Mouse (Mus musculus): ENCODE measurements around the gene Arhgap23. TPM values are rescaled to one million over a fixed set of nuclear protein-coding genes. Genes with fewer than 3 reads are reported as not detected.

Gene Arhgap23
- polyA plus RNA-seq, 1 experiment from 2014 or later, result 2.8 TPM

DNA sequence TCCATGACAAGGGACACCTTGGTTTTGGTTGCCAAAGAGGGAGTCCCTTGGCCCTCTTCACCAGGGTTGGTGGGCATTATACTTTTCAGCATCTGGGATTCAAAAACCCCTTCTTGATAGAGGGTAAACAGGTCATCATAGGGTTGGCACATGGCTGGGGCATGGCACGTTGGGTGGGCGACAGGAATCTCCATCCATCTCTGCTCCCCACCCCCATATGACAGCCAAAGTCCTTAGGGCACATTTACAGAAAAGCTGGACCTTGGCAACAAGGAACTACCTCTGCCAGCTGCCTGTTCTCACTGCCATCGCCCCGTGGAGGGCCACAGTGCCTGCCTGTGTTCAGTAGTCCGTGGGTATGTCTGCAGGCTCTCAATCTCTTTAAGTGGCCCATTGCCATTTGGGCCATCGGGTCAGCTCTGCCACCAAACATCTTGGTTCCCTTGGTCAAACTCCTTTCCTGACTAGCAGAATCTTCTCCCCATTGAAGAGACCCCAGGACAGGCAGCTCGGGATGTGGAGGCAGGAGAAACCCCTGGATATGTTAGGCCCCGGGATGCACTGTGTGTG is 11.6 kb upstream of the Arhgap23 start:
- Histone ChIP-seq H3K36me3 (ENCODE audit: control insufficient read depth, insufficient read depth, low read length) (no peaks in the 10 kb centered on the region), H3K9ac (ENCODE audit: low read length) (peak overlapping the region; percentile 63; the same call in 1 of the 2 replicates), H3K9me3 (ENCODE audit: control insufficient read depth, low read length) (no peaks in the 10 kb centered on the region), H3K27ac (ENCODE audit: low read depth, low read length) (no peak overlapping the region; the same call in 1 of the 2 replicates), H3K27me3 (ENCODE audit: control insufficient read depth, insufficient read depth, low read length) (peaks cover 6% of the 10 kb centered on the region; the same call in 1 of the 2 replicates), H3K4me3 (ENCODE audit: low read depth, low read length) (peak overlapping the region; percentile 55; the same call in 1 of the 2 replicates), H3K4me1 (ENCODE audit: control insufficient read depth, insufficient read depth, low read length) (peaks cover 18% of the 10 kb centered on the region), H3K4me2 (peak overlapping the region; percentile 95)
- DNase-seq (ENCODE audit: low spot score, missing footprints) (peak; percentile 89), ATAC-seq (ENCODE audit: low FRiP score) (no peak)
- WGBS, result 46% methylated on average over 8 of the region's 8 CpGs

DNA sequence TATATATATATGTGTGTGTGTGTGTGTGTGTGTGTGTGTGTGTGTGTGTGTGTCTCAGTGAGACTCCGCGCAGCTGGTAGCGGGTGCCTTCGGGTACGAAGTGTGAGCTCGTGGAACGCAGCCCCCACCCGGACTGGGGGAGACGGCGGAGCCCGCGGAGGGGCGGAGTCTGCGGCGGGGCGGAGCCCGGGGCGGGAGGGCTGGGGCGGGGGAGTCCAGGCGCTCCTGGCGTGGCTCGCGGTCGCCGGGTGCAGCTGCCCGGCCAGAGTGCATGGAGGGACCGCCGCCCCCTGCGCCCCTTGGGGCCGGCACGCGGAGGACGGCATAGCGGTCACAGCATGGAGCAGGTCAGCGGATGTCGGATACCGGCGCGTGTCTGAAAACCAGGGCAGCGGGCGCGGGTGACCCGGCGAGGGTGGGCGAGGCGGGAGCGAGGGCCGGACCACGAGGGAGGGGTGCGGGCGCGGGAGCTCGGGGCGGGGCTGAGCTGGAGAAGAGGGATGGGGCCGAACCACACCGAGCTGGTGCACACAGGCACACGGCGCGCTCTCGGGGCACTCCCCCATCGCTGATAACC is 11.1 kb upstream of the Arhgap23 start:
- peak overlapping the region; percentile 55 for H3K4me3 ChIP-seq (ENCODE audit: low read depth, low read length)
- ATAC-seq (ENCODE audit: low FRiP score) (peak; percentile 61), DNase-seq (ENCODE audit: low spot score, missing footprints) (no peak)
- H3K27me3 ChIP-seq (ENCODE audit: control insufficient read depth, insufficient read depth, low read length), result peaks cover 6% of the 10 kb centered on the region; the same call in 1 of the 2 replicates
- no peak overlapping the region for H3K27ac ChIP-seq (ENCODE audit: low read depth, low read length)
- H3K4me1 ChIP-seq (ENCODE audit: control insufficient read depth, insufficient read depth, low read length), result peaks cover 18% of the 10 kb centered on the region
- no peaks in the 10 kb centered on the region for H3K9me3 ChIP-seq (ENCODE audit: control insufficient read depth, low read length)
- under 1% methylated on average over 61 of the region's 61 CpGs for whole genome bisulfite sequencing
- H3K9ac ChIP-seq (ENCODE audit: low read length), result peak overlapping the region; percentile 63
- no peaks in the 10 kb centered on the region for H3K36me3 ChIP-seq (ENCODE audit: control insufficient read depth, insufficient read depth, low read length)
- H3K4me2 ChIP-seq, result peak overlapping the region; percentile 95

GRCm38 (mm10) chr11:97404761-97405190 is 10.6 kb upstream of the Arhgap23 start:
- no peak; the same call in 1 of the 2 replicates for ATAC-seq (ENCODE audit: low FRiP score)
- Histone ChIP-seq H3K27me3 (ENCODE audit: control insufficient read depth, insufficient read depth, low read length) (peaks cover 6% of the 10 kb centered on the region; the same call in 1 of the 2 replicates), H3K36me3 (ENCODE audit: control insufficient read depth, insufficient read depth, low read length) (no peaks in the 10 kb centered on the region), H3K4me1 (ENCODE audit: control insufficient read depth, insufficient read depth, low read length) (peaks cover 18% of the 10 kb centered on the region), H3K4me2 (peak overlapping the region; percentile 95), H3K4me3 (ENCODE audit: low read depth, low read length) (peak overlapping the region; percentile 55), H3K27ac (ENCODE audit: low read depth, low read length) (no peak overlapping the region), H3K9ac (ENCODE audit: low read length) (peak overlapping the region; percentile 63), H3K9me3 (ENCODE audit: control insufficient read depth, low read length) (no peaks in the 10 kb centered on the region)
- peak; percentile 94 for DNase-seq (ENCODE audit: low spot score, missing footprints)
- WGBS, result 1% methylated on average over 11 of the region's 11 CpGs

DNA sequence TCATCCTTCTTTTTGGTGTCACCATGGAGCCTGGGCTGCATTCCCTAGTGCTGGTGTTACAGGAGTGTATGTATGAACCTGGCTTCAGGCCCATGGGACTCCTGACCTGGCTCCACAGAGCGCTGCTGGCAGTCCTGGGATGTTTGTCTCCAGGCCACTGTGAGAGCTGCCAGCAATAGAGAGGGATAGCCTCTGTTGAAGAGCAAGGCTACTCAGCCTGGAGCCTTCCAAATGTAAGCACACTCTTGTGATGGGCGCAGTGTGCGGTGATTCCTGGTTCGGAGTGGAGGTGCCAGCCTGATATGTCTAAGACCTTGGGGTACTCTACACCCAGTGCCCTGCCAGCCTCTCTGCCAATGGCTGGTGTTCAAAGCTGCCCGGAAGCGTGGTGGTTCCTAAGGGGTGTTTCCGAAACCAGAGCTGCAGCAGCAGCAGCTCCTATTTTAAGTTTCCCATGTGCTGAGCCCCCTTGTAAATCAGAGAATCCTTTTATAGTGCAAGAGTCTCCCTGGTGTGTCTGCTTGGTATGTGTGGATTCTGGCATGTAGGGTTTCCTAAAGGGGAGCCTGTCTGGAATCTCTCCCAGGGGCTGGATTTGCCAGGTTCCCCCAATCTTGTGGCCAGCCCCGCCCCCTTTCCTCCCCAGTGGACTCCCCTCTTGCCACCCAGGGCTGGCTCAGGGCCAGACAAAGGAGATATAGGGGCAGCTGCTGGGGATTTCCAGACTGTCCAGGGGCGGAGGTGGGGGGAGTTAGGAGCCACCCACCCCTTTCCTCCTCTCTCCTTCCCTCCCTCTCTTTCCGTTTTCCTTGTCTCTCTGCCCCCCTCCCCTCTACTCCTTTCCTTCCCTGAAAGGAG is 9.0 kb upstream of the Arhgap23 start:
- H3K4me2 ChIP-seq, result no peak overlapping the region
- H3K4me3 ChIP-seq (ENCODE audit: low read depth, low read length), result no peak overlapping the region
- DNase-seq (ENCODE audit: low spot score, missing footprints), result no peak
- peaks cover 14% of the 10 kb centered on the region for H3K4me1 ChIP-seq (ENCODE audit: control insufficient read depth, insufficient read depth, low read length)
- no peak overlapping the region for H3K9ac ChIP-seq (ENCODE audit: low read length)
- H3K27ac ChIP-seq (ENCODE audit: low read depth, low read length), result no peak overlapping the region
- no peak for ATAC-seq (ENCODE audit: low FRiP score)
- peaks cover 6% of the 10 kb centered on the region; the same call in 1 of the 2 replicates for H3K27me3 ChIP-seq (ENCODE audit: control insufficient read depth, insufficient read depth, low read length)
- 65% methylated on average over 10 of the region's 10 CpGs for WGBS
- H3K9me3 ChIP-seq (ENCODE audit: control insufficient read depth, low read length), result no peaks in the 10 kb centered on the region
- no peaks in the 10 kb centered on the region for H3K36me3 ChIP-seq (ENCODE audit: control insufficient read depth, insufficient read depth, low read length)

DNA sequence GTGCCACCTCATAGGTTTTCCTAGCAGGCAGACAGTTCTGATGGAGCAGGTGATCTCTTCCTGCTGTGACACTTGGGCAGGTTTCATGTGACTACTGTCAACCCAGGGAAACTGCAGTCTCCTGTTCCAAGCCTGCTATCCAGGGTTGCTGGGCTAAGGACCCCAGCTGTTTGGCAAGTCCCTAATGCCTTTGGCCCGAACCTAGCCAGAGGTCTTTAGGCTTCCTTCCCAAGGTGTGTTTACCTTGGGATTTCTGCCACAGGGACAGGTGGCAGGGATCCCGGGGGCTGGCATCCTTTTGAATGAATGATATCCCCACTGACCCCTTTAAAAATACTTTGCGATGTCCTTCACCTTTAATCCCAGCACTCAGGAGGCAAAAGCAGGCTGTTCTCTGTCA is 7.9 kb upstream of the Arhgap23 start:
- Histone ChIP-seq H3K27ac (ENCODE audit: low read depth, low read length) (no peak overlapping the region), H3K4me1 (ENCODE audit: control insufficient read depth, insufficient read depth, low read length) (peaks cover 14% of the 10 kb centered on the region), H3K9ac (ENCODE audit: low read length) (no peak overlapping the region), H3K4me3 (ENCODE audit: low read depth, low read length) (no peak overlapping the region), H3K27me3 (ENCODE audit: control insufficient read depth, insufficient read depth, low read length) (peaks cover 6% of the 10 kb centered on the region; the same call in 1 of the 2 replicates), H3K9me3 (ENCODE audit: control insufficient read depth, low read length) (no peaks in the 10 kb centered on the region), H3K4me2 (no peak overlapping the region), H3K36me3 (ENCODE audit: control insufficient read depth, insufficient read depth, low read length) (no peaks in the 10 kb centered on the region)
- WGBS, result 79% methylated on average over 3 of the region's 3 CpGs
- no peak for ATAC-seq (ENCODE audit: low FRiP score)
- DNase-seq (ENCODE audit: low spot score, missing footprints), result no peak

DNA sequence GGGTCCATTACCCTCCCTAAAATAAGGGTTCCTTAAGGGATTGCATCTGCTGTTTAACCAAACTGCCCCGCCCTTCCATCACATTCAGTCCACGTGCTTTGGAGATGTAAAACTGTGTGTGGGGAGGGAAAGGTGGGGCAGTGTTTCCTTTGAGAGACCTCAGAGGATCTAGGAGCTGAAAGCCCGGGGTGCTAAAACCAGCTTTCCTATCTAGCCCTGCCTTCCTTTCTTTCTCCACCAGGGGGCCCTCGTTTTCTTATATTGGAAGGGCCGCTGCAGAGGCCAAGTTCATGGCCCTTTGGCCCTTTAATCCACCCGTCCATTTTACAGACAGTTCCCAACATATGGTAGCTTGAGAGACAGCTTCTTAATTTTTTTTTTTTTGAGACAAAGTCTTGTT is 7.2 kb upstream of the Arhgap23 start:
- peak; percentile 97 for DNase-seq (ENCODE audit: low spot score, missing footprints)
- H3K4me3 ChIP-seq (ENCODE audit: low read depth, low read length), result no peak overlapping the region
- H3K9ac ChIP-seq (ENCODE audit: low read length), result no peak overlapping the region
- no peak for ATAC-seq (ENCODE audit: low FRiP score)
- peaks cover 14% of the 10 kb centered on the region for H3K4me1 ChIP-seq (ENCODE audit: control insufficient read depth, insufficient read depth, low read length)
- WGBS, result 4% methylated on average over 6 of the region's 6 CpGs
- H3K27me3 ChIP-seq (ENCODE audit: control insufficient read depth, insufficient read depth, low read length), result peaks cover 6% of the 10 kb centered on the region; the same call in 1 of the 2 replicates
- H3K27ac ChIP-seq (ENCODE audit: low read depth, low read length), result no peak overlapping the region
- no peaks in the 10 kb centered on the region for H3K9me3 ChIP-seq (ENCODE audit: control insufficient read depth, low read length)
- no peak overlapping the region for H3K4me2 ChIP-seq
- no peaks in the 10 kb centered on the region for H3K36me3 ChIP-seq (ENCODE audit: control insufficient read depth, insufficient read depth, low read length)

DNA sequence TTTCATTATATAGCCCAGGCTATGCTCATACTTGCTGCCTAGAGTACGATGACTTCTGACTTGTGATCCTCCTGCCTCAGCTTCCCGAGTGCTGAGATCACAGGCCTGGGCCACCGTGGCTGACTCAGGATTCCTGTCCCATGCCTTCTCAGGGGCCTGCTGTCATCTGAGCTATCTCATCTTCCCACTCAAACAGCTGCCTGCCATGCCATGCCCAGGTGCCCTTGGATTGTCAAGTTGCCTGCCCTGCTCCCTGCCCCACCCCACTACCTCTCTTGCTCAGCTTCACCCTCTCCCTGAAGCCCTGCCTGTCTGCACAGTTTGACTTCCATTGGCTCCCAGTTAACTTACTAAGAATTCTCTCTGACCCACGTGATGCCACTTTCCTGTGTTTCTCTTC is 4.4 kb upstream of the Arhgap23 start:
- no peak for ATAC-seq (ENCODE audit: low FRiP score)
- H3K4me3 ChIP-seq (ENCODE audit: low read depth, low read length), result no peak overlapping the region
- peaks cover 3% of the 10 kb centered on the region; the same call in 1 of the 2 replicates for H3K4me1 ChIP-seq (ENCODE audit: control insufficient read depth, insufficient read depth, low read length)
- no peak overlapping the region for H3K9ac ChIP-seq (ENCODE audit: low read length)
- H3K27ac ChIP-seq (ENCODE audit: low read depth, low read length), result no peak overlapping the region
- WGBS, result 83% methylated on average over 4 of the region's 4 CpGs
- H3K27me3 ChIP-seq (ENCODE audit: control insufficient read depth, insufficient read depth, low read length), result peaks cover 2% of the 10 kb centered on the region; the same call in 1 of the 2 replicates
- no peaks in the 10 kb centered on the region for H3K36me3 ChIP-seq (ENCODE audit: control insufficient read depth, insufficient read depth, low read length)
- H3K4me2 ChIP-seq, result no peak overlapping the region
- no peak for DNase-seq (ENCODE audit: low spot score, missing footprints)
- H3K9me3 ChIP-seq (ENCODE audit: control insufficient read depth, low read length), result no peaks in the 10 kb centered on the region

DNA sequence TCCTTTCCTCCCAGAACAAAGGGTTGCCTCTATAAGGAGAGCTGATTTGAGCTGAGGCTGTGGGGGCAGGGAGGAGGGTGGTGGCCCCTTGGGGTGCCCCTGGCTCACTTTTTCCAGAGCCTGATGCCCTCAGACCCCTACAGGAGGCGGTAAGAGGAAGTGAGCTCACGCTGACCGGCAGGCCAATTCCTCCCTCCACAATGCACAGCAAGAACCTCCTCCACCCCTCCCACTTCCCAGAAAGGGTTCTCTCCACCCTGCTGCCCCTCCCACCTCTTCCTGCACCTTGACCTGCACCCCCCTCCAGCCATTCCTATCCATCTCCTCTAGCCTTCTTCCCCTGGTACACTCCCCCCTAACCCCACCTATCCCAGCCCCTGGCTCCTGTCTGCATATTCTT is 3.2 kb upstream of the Arhgap23 start:
- no peak for DNase-seq (ENCODE audit: low spot score, missing footprints)
- WGBS, result 21% methylated on average over 3 of the region's 3 CpGs
- ATAC-seq (ENCODE audit: low FRiP score), result no peak
- Histone ChIP-seq H3K4me2 (no peak overlapping the region), H3K9ac (ENCODE audit: low read length) (no peak overlapping the region), H3K4me3 (ENCODE audit: low read depth, low read length) (no peak overlapping the region), H3K36me3 (ENCODE audit: control insufficient read depth, insufficient read depth, low read length) (no peaks in the 10 kb centered on the region), H3K27ac (ENCODE audit: low read depth, low read length) (no peak overlapping the region), H3K27me3 (ENCODE audit: control insufficient read depth, insufficient read depth, low read length) (no peaks in the 10 kb centered on the region; the same call in 1 of the 2 replicates), H3K4me1 (ENCODE audit: control insufficient read depth, insufficient read depth, low read length) (peaks cover 3% of the 10 kb centered on the region; the same call in 1 of the 2 replicates), H3K9me3 (ENCODE audit: control insufficient read depth, low read length) (no peaks in the 10 kb centered on the region)

Data from midbrain, embryonic 11.5 days (tissue).